Mouse (Mus musculus): ENCODE data around the gene Hao1.

GRCm38 (mm10) chr2:134518042-134518441, 36.1 kb downstream of the Hao1 start:
- TF ChIP-seq POLR2A (IDR thresholded peaks at IDR 0.05; ENCODE audit: control insufficient read depth, low read depth, low read length) (no peak), CTCF (IDR thresholded peaks at IDR 0.05; ENCODE audit: control insufficient read depth, insufficient read depth, insufficient replicate concordance, low read depth, low read length) (no peak)
